Mouse (Mus musculus) megakaryocyte, embryonic 14.5 days (primary cell): Measurements from ENCODE around the gene Erbb4. TPM values are rescaled to one million over a fixed set of nuclear protein-coding genes. Genes with fewer than 3 reads are reported as not detected.

ENCODE experiments used
- H3K27me3 ChIP-seq: replicated peaks from 2 replicates; pipeline ENCODE3; 2012; ENCODE audit warnings: inconsistent platforms
- H3K36me3 ChIP-seq: replicated peaks from 2 replicates; pipeline ENCODE3; 2012; ENCODE audit warnings: low read length, inconsistent platforms, mixed read lengths
- H3K4me1 ChIP-seq: 2 replicates; pipeline ENCODE4 v1.6.1; 2012; ENCODE audit warnings: inconsistent platforms
- H3K4me3 ChIP-seq: replicated peaks from 2 replicates; pipeline ENCODE3; 2012; ENCODE audit warnings: moderate library complexity, mild to moderate bottlenecking, inconsistent platforms
- H3K9me3 ChIP-seq: 2 replicates; pipeline ENCODE4 v1.6.1; 2012; ENCODE audit warnings: inconsistent platforms
- FLI1 ChIP-seq: IDR thresholded peaks from 2 replicates; pipeline ENCODE4 v1.6.1; 2012; ENCODE audit warnings: low read length, inconsistent platforms, mixed read lengths
- GATA1 ChIP-seq: IDR thresholded peaks from 3 replicates; pipeline ENCODE4 v1.6.1; 2012; ENCODE audit warnings: mixed read lengths, low read length, inconsistent platforms, borderline replicate concordance
- polyA plus RNA-seq: library from polyadenylated mRNA; stranded (reverse); fragments of >175 nt; gene quantifications from 2 replicates; pipeline ENCODE4 v1.2.3, GENCODE M21; 2012; ENCODE audit warnings: low replicate concordance; ENCODE audit not compliant: insufficient read depth

The Erbb4 gene
- polyA plus RNA-seq, 1 experiment, result not detected

DNA sequence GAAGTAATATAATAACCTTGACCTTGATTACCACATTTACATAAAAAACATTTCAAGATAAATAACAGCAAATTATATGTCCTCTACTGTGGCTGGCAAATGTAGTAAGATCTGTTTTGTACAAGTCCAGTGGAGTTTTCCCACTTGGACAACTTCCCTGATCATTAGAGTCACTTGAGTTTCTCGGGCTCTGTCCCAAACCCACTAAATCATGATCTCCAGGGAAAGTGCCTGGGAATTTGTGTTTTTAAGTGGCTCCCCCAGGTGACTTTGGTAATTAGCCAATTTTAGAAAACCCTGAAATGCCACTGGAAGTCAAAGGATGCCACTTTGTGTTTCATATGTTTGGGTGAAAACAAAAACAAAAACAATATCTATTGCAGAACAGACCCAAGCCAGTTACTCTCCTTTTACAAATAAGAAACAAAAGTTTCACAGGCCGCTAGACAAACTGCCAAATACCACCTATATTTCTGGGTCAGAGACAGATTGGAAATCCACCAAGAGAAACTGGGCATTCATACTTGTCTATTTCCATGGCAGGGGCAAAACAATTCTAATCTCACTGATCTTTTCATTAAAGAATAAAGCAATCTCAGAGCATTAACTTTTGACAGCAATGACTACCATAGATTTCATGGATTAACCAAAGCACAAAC, 234.8 kb downstream of the Erbb4 start:
- H3K9me3 ChIP-seq, result 0 out of 2 replicates have a peak, but pooled peaks cover 4% of the 10 kb centered on the region
- H3K4me3 ChIP-seq, result no peak overlapping the region
- TF ChIP-seq FLI1 (no peak), GATA1 (no peak)
- no peaks in the 10 kb centered on the region for H3K36me3 ChIP-seq
- H3K27me3 ChIP-seq, result no peaks in the 10 kb centered on the region
- no peaks in the 10 kb centered on the region for H3K4me1 ChIP-seq

DNA sequence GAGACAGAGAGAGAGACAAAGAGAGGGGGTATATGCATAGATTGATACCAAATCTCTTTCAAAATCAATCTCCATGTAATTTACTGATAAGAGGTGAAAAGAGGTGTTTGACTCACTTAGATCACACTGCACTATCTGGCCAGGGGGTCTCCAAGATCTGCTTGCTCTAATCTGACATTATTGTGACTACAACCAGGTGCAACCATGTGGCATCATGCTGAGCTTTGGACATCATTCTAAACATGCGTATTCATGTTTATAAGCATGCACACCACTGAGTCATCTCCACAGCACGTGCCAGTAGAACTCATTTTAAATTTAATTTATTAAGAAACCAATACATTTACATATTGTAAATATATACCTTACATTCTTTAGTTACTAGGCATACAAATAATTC, 247.5 kb downstream of the Erbb4 start:
- H3K4me1 ChIP-seq, result no peaks in the 10 kb centered on the region

GRCm38 (mm10) chr1:68859480-68859879, 248.4 kb downstream of the Erbb4 start:
- H3K4me1 ChIP-seq, result no peaks in the 10 kb centered on the region
- no peaks in the 10 kb centered on the region for H3K36me3 ChIP-seq
- no peaks in the 10 kb centered on the region for H3K9me3 ChIP-seq
- H3K4me3 ChIP-seq, result no peak overlapping the region
- H3K27me3 ChIP-seq, result no peaks in the 10 kb centered on the region
- no peak for TF ChIP-seq FLI1
- no peak for TF ChIP-seq GATA1

More for the DNA sequence above, 247.5 kb downstream of the Erbb4 start:
- H3K27me3 ChIP-seq, result no peaks in the 10 kb centered on the region
- no peak overlapping the region for H3K4me3 ChIP-seq
- no peaks in the 10 kb centered on the region for H3K9me3 ChIP-seq
- H3K36me3 ChIP-seq, result no peaks in the 10 kb centered on the region
- TF ChIP-seq FLI1 (no peak), GATA1 (no peak)

- H3K9me3 ChIP-seq, result no peaks in the 10 kb centered on the region
- no peak for TF ChIP-seq GATA1
- TF ChIP-seq FLI1, result no peak
Measured at GRCm38 (mm10) chr1:68839352-68839751, 268.5 kb downstream of the Erbb4 start.

DNA sequence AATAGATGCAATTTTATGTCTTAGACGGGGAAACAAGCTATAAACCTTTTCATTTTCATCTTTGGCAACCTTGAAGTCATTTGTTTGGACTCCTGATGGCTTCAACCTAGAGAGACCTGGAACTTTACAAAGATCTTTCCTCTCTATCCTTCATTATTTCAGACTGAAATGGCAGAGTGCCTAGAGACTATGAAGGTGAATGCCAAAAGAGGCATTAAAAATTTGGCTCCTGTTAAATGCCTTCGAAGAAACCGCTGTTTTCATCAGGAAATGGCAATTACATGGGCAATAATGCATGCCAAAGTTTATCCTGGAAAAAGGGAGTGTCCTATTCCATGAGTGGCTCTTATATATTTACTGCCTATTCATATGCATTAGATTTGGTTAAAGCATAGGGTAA, 273.2 kb downstream of the Erbb4 start:
- no peaks in the 10 kb centered on the region for H3K36me3 ChIP-seq
- TF ChIP-seq FLI1 (no peak), GATA1 (no peak)
- H3K27me3 ChIP-seq, result no peaks in the 10 kb centered on the region
- H3K4me1 ChIP-seq, result no peaks in the 10 kb centered on the region
- no peaks in the 10 kb centered on the region for H3K9me3 ChIP-seq
- no peak overlapping the region for H3K4me3 ChIP-seq

More at GRCm38 (mm10) chr1:68839352-68839751, 268.5 kb downstream of the Erbb4 start:
- H3K36me3 ChIP-seq, result no peaks in the 10 kb centered on the region
- no peaks in the 10 kb centered on the region for H3K4me1 ChIP-seq
- no peaks in the 10 kb centered on the region for H3K27me3 ChIP-seq
- H3K4me3 ChIP-seq, result no peak overlapping the region

DNA sequence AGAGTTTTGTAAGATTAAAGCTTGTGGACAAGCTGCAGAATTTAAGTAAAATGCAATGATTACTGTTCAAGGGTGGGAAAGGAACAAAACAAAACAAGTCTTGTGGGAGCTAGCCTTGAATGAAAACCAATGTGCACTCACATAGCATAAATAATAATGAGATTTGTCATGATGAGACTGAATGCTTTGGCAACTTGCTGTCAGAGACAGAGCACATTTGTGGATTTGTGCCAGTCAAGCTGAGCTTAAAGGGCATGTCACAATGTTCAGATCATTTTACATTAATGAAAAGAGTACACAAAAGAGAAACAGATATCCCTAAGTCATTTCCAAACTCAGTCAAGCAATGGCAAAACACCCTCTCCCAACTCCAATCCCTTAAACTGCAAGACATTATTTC, 275.8 kb downstream of the Erbb4 start:
- TF ChIP-seq FLI1 (no peak), GATA1 (no peak)
- no peaks in the 10 kb centered on the region for H3K4me1 ChIP-seq
- H3K27me3 ChIP-seq, result no peaks in the 10 kb centered on the region
- no peak overlapping the region for H3K4me3 ChIP-seq
- no peaks in the 10 kb centered on the region for H3K36me3 ChIP-seq
- no peaks in the 10 kb centered on the region for H3K9me3 ChIP-seq

GRCm38 (mm10) chr1:68831575-68831974, 276.3 kb downstream of the Erbb4 start:
- Histone ChIP-seq H3K27me3 (no peaks in the 10 kb centered on the region), H3K9me3 (no peaks in the 10 kb centered on the region), H3K36me3 (no peaks in the 10 kb centered on the region), H3K4me3 (no peak overlapping the region), H3K4me1 (no peaks in the 10 kb centered on the region)
- no peak for TF ChIP-seq FLI1
- no peak for TF ChIP-seq GATA1

DNA sequence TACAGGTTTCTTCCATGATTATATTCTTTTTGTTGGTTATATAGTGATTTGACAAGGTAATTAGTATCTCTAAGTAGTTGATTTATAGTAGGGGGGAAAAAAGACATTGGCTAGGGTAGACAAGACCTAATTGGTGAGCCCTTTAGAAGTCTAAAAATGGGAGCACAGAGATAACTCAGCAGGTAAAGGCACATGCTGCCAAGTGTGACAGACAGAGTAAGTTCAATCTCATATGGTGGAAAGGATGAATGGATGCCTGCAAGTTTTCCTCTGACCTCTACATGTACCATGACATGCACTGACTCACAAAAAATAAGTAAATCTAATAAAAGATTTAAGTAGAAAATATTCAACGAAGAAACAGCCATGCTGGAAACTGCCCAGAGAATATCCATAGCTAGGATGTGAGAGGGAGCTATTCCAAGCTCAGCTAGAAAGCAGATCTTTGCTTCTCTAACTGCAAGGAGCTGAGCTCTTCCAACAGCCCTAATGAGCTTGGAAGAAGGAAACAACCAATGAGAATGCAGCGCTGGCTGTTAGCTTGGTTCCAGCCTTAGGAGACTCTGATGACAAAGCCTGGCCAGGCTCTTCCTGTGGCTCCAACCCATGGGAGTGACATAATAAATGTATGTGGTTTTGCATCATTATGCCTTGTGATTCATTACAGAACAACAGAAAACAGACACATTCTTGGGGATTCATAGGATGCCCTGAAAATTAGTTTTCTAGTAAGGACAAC, 277.2 kb downstream of the Erbb4 start:
- no peak for TF ChIP-seq FLI1
- no peak for TF ChIP-seq GATA1
- Histone ChIP-seq H3K4me3 (no peak overlapping the region), H3K9me3 (no peaks in the 10 kb centered on the region), H3K36me3 (no peaks in the 10 kb centered on the region), H3K4me1 (no peaks in the 10 kb centered on the region), H3K27me3 (no peaks in the 10 kb centered on the region)

GRCm38 (mm10) chr1:68823116-68823644, 284.7 kb downstream of the Erbb4 start:
- Histone ChIP-seq H3K36me3 (no peaks in the 10 kb centered on the region), H3K9me3 (no peaks in the 10 kb centered on the region), H3K4me1 (no peaks in the 10 kb centered on the region), H3K27me3 (no peaks in the 10 kb centered on the region), H3K4me3 (no peak overlapping the region)
- TF ChIP-seq GATA1 (no peak), FLI1 (no peak)

DNA sequence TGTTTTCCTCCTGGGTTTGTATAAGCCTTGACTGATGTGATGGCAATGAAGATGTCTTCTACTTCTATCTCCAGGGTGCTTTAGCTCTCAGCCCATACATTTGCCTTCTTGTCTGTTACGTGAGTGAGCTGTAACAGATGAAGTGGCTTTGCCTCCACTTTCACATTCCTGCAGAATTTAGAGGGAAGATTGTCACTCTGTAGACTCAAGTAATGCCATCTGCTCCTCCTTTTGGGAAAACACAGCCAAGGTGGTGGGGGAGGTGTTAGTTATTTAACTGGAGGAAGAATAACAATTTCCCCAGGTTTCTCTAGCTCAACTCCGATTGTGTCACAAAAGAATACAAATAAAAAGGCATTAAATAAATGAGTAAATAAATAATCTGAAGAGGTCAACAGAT, 301.1 kb downstream of the Erbb4 start:
- Histone ChIP-seq H3K36me3 (no peaks in the 10 kb centered on the region), H3K27me3 (no peaks in the 10 kb centered on the region), H3K4me1 (no peaks in the 10 kb centered on the region), H3K4me3 (no peak overlapping the region), H3K9me3 (no peaks in the 10 kb centered on the region)
- TF ChIP-seq GATA1 (no peak), FLI1 (no peak)
